Mouse (Mus musculus) midbrain, embryonic 15.5 days (tissue): ENCODE data around the gene Txndc2. TPM values are rescaled to one million over a fixed set of nuclear protein-coding genes. Genes with fewer than 3 reads are reported as not detected.

ENCODE experiments used
- ATAC-seq: fragments of 200-750 bp; cut with Nextera tagmentation; replicated peaks from 2 replicates; pipeline ENCODE4 v1.8.0; 2017; ENCODE audit warnings: moderate TSS enrichment
- H3K27ac ChIP-seq: fragments of 300-500 bp; sonication (generic); 2 replicates; pipeline ENCODE4 v1.5.1; 2015; ENCODE audit warnings: mild to moderate bottlenecking, inconsistent platforms
- H3K27me3 ChIP-seq: fragments of 300-500 bp; sonication (generic); replicated peaks from 2 replicates; pipeline ENCODE4 v1.6.1; 2015; ENCODE audit warnings: inconsistent platforms
- H3K36me3 ChIP-seq: fragments of 300-500 bp; sonication (generic); replicated peaks from 2 replicates; pipeline ENCODE4 v1.6.1; 2015; ENCODE audit warnings: inconsistent platforms
- H3K4me1 ChIP-seq: fragments of 300-500 bp; sonication (generic); 2 replicates; pipeline ENCODE4 v1.6.1; 2015; ENCODE audit warnings: inconsistent platforms
- H3K4me2 ChIP-seq: fragments of 300-500 bp; sonication (generic); 2 replicates; pipeline ENCODE4 v1.6.1; 2015; ENCODE audit warnings: inconsistent platforms, mild to moderate bottlenecking, moderate library complexity
- H3K4me3 ChIP-seq: fragments of 300-500 bp; sonication (generic); 2 replicates; pipeline ENCODE4 v1.5.1; 2015; ENCODE audit warnings: mild to moderate bottlenecking, inconsistent platforms
- H3K9ac ChIP-seq: fragments of 300-500 bp; sonication (generic); 2 replicates; pipeline ENCODE4 v1.6.1; 2015; ENCODE audit warnings: mild to moderate bottlenecking, inconsistent platforms
- H3K9me3 ChIP-seq: fragments of 300-500 bp; sonication (generic); 2 replicates; pipeline ENCODE4 v1.6.1; 2016; ENCODE audit warnings: inconsistent platforms
- WGBS: fragments of 180-500 bp; shearing (Covaris S2); methylation state at CpG from one replicate; pipeline ENCODE4 v1.1.7; 2015; ENCODE audit warnings: mixed read lengths; 5-methylcytosine and 5-hydroxymethylcytosine counted together
- polyA plus RNA-seq: library from polyadenylated mRNA; unstranded; fragments of >200 nt; fragmentation: Nextera tagmentation; extraction: Ambion mirVana; gene quantifications from 2 replicates; pipeline ENCODE4 v1.2.1, GENCODE M21; 2015

Txndc2 gene
- polyA plus RNA-seq, 1 experiment from 2014 or later = 0.09 TPM

DNA sequence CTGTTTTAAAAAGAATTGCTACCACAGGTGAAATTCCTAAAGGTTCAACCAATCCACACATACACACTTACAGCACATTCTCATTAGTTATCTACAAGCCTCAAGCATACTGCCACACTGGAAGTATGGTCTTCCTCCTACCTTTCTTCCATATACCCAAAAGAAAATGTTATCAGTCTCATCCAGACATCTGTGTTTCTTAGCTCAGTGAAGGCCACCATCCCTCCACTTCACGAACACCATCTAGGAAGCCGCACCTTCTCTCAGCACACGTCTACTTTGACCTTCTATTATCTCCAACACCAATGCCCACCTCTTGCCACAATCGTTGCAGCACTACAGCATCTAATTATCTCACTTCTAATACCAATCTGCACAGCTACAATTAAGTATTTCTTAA lies 36.0 kb downstream of the Txndc2 start:
- H3K36me3 ChIP-seq = no peaks in the 10 kb centered on the region
- H3K9ac ChIP-seq = no peak overlapping the region
- 81% methylated on average over 4 of the region's 4 CpGs for WGBS
- no peaks in the 10 kb centered on the region for H3K27me3 ChIP-seq
- no peaks in the 10 kb centered on the region for H3K9me3 ChIP-seq
- ATAC-seq = no peak
- H3K4me1 ChIP-seq = peaks cover 54% of the 10 kb centered on the region
- H3K27ac ChIP-seq = no peak overlapping the region
- H3K4me2 ChIP-seq = no peak overlapping the region
- no peak overlapping the region for H3K4me3 ChIP-seq

- Histone ChIP-seq H3K9me3 (no peaks in the 10 kb centered on the region), H3K36me3 (no peaks in the 10 kb centered on the region), H3K27ac (no peak overlapping the region), H3K4me1 (peaks cover 52% of the 10 kb centered on the region), H3K9ac (no peak overlapping the region), H3K4me3 (no peak overlapping the region), H3K4me2 (no peak overlapping the region), H3K27me3 (no peaks in the 10 kb centered on the region)
- ATAC-seq = no peak
Measured at GRCm38 (mm10) chr17:65604892-65605291, 37.1 kb downstream of the Txndc2 start.

DNA sequence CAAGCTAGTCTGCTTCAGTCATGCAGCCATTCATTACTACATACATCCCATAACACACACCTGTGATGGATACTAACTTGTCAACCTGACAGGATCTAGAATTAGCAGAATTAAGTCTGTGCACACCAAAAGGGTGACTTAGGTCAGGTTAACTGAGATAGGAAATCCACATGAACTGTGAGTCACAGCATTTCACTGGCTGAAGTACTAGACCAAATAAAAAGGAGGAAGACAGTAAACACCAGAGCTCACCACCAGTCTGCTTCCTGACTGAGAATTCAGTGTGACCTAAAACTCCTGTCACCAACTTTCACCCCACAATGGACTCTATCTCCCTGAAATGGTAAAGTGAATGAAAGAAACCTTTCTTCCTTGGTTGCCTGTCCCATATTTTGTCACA lies 37.7 kb downstream of the Txndc2 start:
- ATAC-seq = no peak
- H3K4me3 ChIP-seq = no peak overlapping the region

DNA sequence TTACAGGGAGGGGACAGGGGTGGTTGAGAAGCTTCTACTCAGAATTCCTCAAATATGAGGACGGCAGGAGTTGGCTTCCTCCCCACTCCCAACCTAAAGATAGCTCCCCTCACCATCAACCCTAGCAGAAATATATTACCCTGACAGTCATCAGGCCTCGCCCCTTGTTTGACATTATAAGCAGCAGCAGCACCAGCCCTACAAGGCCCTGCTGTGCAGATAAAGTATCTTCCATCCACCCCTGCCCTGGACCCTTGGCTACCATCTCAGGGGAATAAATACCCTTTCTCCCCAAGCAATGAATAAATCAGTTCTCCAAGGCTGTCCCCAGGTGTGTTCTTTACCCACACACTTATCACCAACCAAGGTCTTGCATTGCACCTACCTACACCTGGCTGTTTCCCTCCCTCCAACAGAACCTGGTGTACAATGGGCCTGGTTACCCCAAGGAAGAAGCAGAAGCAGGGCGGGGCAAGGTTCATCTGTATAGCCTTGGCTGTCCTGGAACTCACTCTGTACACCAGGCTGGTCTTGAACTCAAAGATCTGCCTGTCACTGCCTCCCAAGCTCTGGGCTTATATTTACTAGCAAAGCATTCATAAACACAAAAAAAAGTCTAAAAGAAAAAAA lies 44.0 kb downstream of the Txndc2 start:
- no peak for ATAC-seq
- H3K9me3 ChIP-seq = no peaks in the 10 kb centered on the region
- no peak overlapping the region for H3K9ac ChIP-seq
- H3K4me3 ChIP-seq = no peak overlapping the region
- no peaks in the 10 kb centered on the region for H3K27me3 ChIP-seq
- no peak overlapping the region for H3K4me2 ChIP-seq
- 90% methylated on average over 3 of the region's 3 CpGs for WGBS
- H3K27ac ChIP-seq = no peak overlapping the region
- peaks cover 16% of the 10 kb centered on the region for H3K4me1 ChIP-seq
- no peaks in the 10 kb centered on the region for H3K36me3 ChIP-seq

More for the DNA sequence above, 37.7 kb downstream of the Txndc2 start:
- H3K9ac ChIP-seq = no peak overlapping the region
- no peak overlapping the region for H3K27ac ChIP-seq
- peaks cover 48% of the 10 kb centered on the region for H3K4me1 ChIP-seq
- H3K9me3 ChIP-seq = no peaks in the 10 kb centered on the region
- H3K27me3 ChIP-seq = no peaks in the 10 kb centered on the region
- no peaks in the 10 kb centered on the region for H3K36me3 ChIP-seq
- H3K4me2 ChIP-seq = no peak overlapping the region

DNA sequence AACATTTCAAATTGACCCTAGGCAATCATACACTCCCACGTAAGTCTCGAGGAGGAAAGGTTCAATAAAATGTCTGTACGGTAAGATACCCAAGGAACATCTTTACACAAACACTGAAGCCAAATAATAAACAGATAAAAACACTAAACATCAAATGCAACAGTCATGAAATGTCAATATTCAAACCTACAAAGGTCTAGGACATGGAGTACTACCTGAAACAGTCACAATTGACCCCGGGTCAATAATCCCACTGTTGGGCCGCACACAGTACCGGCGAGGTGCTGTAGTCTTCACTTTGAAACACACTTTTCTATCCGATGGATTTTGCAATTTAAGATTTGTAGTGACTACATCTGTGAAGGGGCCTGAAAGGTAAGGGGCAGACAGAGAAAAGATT lies 47.3 kb downstream of the Txndc2 start:
- no peak overlapping the region for H3K4me2 ChIP-seq
- no peaks in the 10 kb centered on the region for H3K9me3 ChIP-seq
- H3K27me3 ChIP-seq = no peaks in the 10 kb centered on the region
- H3K27ac ChIP-seq = no peak overlapping the region
- 89% methylated on average over 8 of the region's 8 CpGs for WGBS
- no peak overlapping the region for H3K9ac ChIP-seq
- H3K36me3 ChIP-seq = no peaks in the 10 kb centered on the region; the same call in 1 of the 2 replicates
- no peak overlapping the region for H3K4me3 ChIP-seq
- no peak for ATAC-seq
- H3K4me1 ChIP-seq = peaks cover 6% of the 10 kb centered on the region; the same call in 1 of the 2 replicates

Other genes with a start within 250 kb of the Txndc2 start
- gene Tmem232, start 101.4 kb downstream of the Txndc2 start, polyA plus RNA-seq = 0.48 and 0.59 TPM in 2 replicates
- gene Vapa, start 28.6 kb downstream of the Txndc2 start, polyA plus RNA-seq = 257 and 259 TPM in 2 replicates
- gene Rab31, start 130.6 kb upstream of the Txndc2 start, polyA plus RNA-seq = 76.6 and 80.1 TPM in 2 replicates
- gene Ppp4r1, start 140.4 kb upstream of the Txndc2 start, polyA plus RNA-seq = 45.1 and 49.2 TPM in 2 replicates
- 57.6 and 67.4 TPM in 2 replicates for gene Ralbp1, start 243.6 kb upstream of the Txndc2 start, polyA plus RNA-seq